Mouse (Mus musculus): Measurements from ENCODE around the gene Stx1b. TPM values are rescaled to one million over a fixed set of nuclear protein-coding genes. Genes with fewer than 3 reads are reported as not detected.

Stx1b gene
- polyA plus RNA-seq, 1 experiment from 2014 or later: 0.25 TPM

DNA sequence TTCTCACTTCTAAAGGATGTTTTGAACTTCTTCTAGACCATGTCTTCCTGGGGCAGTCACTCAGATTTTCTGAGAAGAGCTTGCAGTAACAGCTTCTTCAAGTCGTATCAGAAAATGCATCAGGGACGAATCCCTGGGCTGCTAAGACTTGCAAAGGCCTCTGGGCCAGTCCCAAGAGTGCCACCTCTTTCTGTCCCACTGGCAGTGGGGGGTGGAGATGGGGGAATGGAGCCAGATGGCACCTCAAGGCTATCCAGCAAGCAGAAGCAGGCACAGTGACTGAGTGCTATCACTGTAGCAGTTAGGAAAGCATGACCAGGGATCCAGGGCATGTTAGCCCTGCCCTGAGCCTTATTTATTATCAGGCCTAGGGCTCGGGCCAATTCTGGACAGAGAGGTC lies 12.1 kb downstream of the Stx1b start:
- no peak overlapping the region for H3K4me3 ChIP-seq (ENCODE audit: low read depth, low read length)
- ATAC-seq (ENCODE audit: low read depth): no peak
- no peaks in the 10 kb centered on the region for H3K36me3 ChIP-seq (ENCODE audit: control insufficient read depth, insufficient read depth)
- peaks cover 17% of the 10 kb centered on the region for H3K4me1 ChIP-seq (ENCODE audit: control insufficient read depth, low read depth, low read length)
- no peak overlapping the region for H3K27ac ChIP-seq (ENCODE audit: low read length)
- no peak overlapping the region for H3K9ac ChIP-seq (ENCODE audit: low read depth, low read length)
- H3K9me3 ChIP-seq (replicated peaks; ENCODE audit: control insufficient read depth, low read length): no peaks in the 10 kb centered on the region
- H3K4me2 ChIP-seq (ENCODE audit: low read depth, low read length): no peak overlapping the region
- WGBS (ENCODE audit: insufficient replicate concordance): 57% methylated on average over 3 of the region's 3 CpGs
- no peaks in the 10 kb centered on the region for H3K27me3 ChIP-seq (ENCODE audit: control insufficient read depth, insufficient read depth, low read depth, low read length)

- Histone ChIP-seq H3K36me3 (ENCODE audit: control insufficient read depth, insufficient read depth) (no peaks in the 10 kb centered on the region), H3K27me3 (ENCODE audit: control insufficient read depth, insufficient read depth, low read depth, low read length) (no peaks in the 10 kb centered on the region), H3K27ac (ENCODE audit: low read length) (no peak overlapping the region), H3K9ac (ENCODE audit: low read depth, low read length) (no peak overlapping the region), H3K4me1 (ENCODE audit: control insufficient read depth, low read depth, low read length) (peaks cover 22% of the 10 kb centered on the region), H3K9me3 (replicated peaks; ENCODE audit: control insufficient read depth, low read length) (no peaks in the 10 kb centered on the region), H3K4me3 (ENCODE audit: low read depth, low read length) (no peak overlapping the region), H3K4me2 (ENCODE audit: low read depth, low read length) (no peak overlapping the region)
- WGBS (ENCODE audit: insufficient replicate concordance): 68% methylated on average over 4 of the region's 4 CpGs
- no peak for ATAC-seq (ENCODE audit: low read depth)
These were observed 13.1 kb downstream of the Stx1b start for GRCm38 (mm10) chr7:127811240-127811639.

- no peaks in the 10 kb centered on the region for H3K27me3 ChIP-seq (ENCODE audit: control insufficient read depth, insufficient read depth, low read depth, low read length)
- ATAC-seq (ENCODE audit: low read depth): no peak
- no peak overlapping the region for H3K9ac ChIP-seq (ENCODE audit: low read depth, low read length)
- no peaks in the 10 kb centered on the region for H3K9me3 ChIP-seq (replicated peaks; ENCODE audit: control insufficient read depth, low read length)
- no peaks in the 10 kb centered on the region for H3K36me3 ChIP-seq (ENCODE audit: control insufficient read depth, insufficient read depth)
- no peak overlapping the region for H3K27ac ChIP-seq (ENCODE audit: low read length)
- WGBS (ENCODE audit: insufficient replicate concordance): 89% methylated on average over 10 of the region's 10 CpGs
- H3K4me3 ChIP-seq (ENCODE audit: low read depth, low read length): no peak overlapping the region
- H3K4me1 ChIP-seq (ENCODE audit: control insufficient read depth, low read depth, low read length): peaks cover 19% of the 10 kb centered on the region
- H3K4me2 ChIP-seq (ENCODE audit: low read depth, low read length): no peak overlapping the region
These were observed 13.7 kb downstream of the Stx1b start for GRCm38 (mm10) chr7:127810650-127811049.

- Histone ChIP-seq H3K4me3 (ENCODE audit: low read depth, low read length) (no peak overlapping the region), H3K27me3 (ENCODE audit: control insufficient read depth, insufficient read depth, low read depth, low read length) (no peaks in the 10 kb centered on the region), H3K9ac (ENCODE audit: low read depth, low read length) (no peak overlapping the region), H3K27ac (ENCODE audit: low read length) (no peak overlapping the region), H3K4me1 (ENCODE audit: control insufficient read depth, low read depth, low read length) (peaks cover 23% of the 10 kb centered on the region), H3K4me2 (ENCODE audit: low read depth, low read length) (no peak overlapping the region), H3K36me3 (ENCODE audit: control insufficient read depth, insufficient read depth) (no peaks in the 10 kb centered on the region), H3K9me3 (replicated peaks; ENCODE audit: control insufficient read depth, low read length) (no peaks in the 10 kb centered on the region)
- 55% methylated on average over 1 of the region's 1 CpGs for WGBS (ENCODE audit: insufficient replicate concordance)
- ATAC-seq (ENCODE audit: low read depth): no peak
These were observed 14.5 kb downstream of the Stx1b start for GRCm38 (mm10) chr7:127809846-127810245.

- Histone ChIP-seq H3K27ac (ENCODE audit: low read length) (peak overlapping the region; percentile 69), H3K9ac (ENCODE audit: low read depth, low read length) (no peak overlapping the region)
- 31% methylated on average over 5 of the region's 5 CpGs for WGBS (ENCODE audit: insufficient replicate concordance)
These were observed 15.5 kb downstream of the Stx1b start for GRCm38 (mm10) chr7:127808821-127809220.

DNA sequence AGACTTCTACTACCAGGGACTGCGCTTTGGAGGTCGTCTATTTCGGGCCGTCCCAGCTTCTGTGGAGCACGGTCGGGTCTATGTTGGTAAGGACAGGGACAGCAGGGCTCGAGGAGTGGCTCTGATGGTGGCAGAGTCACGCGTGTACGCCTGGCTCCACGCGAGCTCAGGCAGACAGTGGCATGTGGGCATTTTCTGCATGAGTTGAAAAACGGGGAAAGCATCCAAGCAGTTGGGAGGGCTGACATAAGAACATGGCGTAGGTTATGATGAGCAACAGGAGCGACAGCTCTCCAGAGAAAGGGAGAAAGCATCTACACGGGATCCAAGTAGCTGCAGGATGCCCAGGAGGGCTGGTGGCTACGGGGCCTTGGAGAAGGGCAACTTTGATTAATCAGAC lies 22.0 kb downstream of the Stx1b start:
- Histone ChIP-seq H3K9ac (ENCODE audit: low read depth, low read length) (no peak overlapping the region), H3K4me3 (ENCODE audit: low read depth, low read length) (no peak overlapping the region), H3K4me2 (ENCODE audit: low read depth, low read length) (no peak overlapping the region), H3K36me3 (ENCODE audit: control insufficient read depth, insufficient read depth) (peaks cover 21% of the 10 kb centered on the region), H3K27me3 (ENCODE audit: control insufficient read depth, insufficient read depth, low read depth, low read length) (no peaks in the 10 kb centered on the region), H3K4me1 (ENCODE audit: control insufficient read depth, low read depth, low read length) (peaks cover 29% of the 10 kb centered on the region), H3K9me3 (replicated peaks; ENCODE audit: control insufficient read depth, low read length) (no peaks in the 10 kb centered on the region), H3K27ac (ENCODE audit: low read length) (no peak overlapping the region)
- WGBS (ENCODE audit: insufficient replicate concordance): 83% methylated on average over 17 of the region's 17 CpGs
- no peak for ATAC-seq (ENCODE audit: low read depth)

More at GRCm38 (mm10) chr7:127808821-127809220, 15.5 kb downstream of the Stx1b start:
- no peaks in the 10 kb centered on the region for H3K27me3 ChIP-seq (ENCODE audit: control insufficient read depth, insufficient read depth, low read depth, low read length)
- H3K4me1 ChIP-seq (ENCODE audit: control insufficient read depth, low read depth, low read length): peaks cover 33% of the 10 kb centered on the region
- H3K36me3 ChIP-seq (ENCODE audit: control insufficient read depth, insufficient read depth): no peaks in the 10 kb centered on the region
- H3K4me2 ChIP-seq (ENCODE audit: low read depth, low read length): no peak overlapping the region
- no peaks in the 10 kb centered on the region for H3K9me3 ChIP-seq (replicated peaks; ENCODE audit: control insufficient read depth, low read length)
- no peak; the same call in 1 of the 2 replicates for ATAC-seq (ENCODE audit: low read depth)
- no peak overlapping the region for H3K4me3 ChIP-seq (ENCODE audit: low read depth, low read length)

DNA sequence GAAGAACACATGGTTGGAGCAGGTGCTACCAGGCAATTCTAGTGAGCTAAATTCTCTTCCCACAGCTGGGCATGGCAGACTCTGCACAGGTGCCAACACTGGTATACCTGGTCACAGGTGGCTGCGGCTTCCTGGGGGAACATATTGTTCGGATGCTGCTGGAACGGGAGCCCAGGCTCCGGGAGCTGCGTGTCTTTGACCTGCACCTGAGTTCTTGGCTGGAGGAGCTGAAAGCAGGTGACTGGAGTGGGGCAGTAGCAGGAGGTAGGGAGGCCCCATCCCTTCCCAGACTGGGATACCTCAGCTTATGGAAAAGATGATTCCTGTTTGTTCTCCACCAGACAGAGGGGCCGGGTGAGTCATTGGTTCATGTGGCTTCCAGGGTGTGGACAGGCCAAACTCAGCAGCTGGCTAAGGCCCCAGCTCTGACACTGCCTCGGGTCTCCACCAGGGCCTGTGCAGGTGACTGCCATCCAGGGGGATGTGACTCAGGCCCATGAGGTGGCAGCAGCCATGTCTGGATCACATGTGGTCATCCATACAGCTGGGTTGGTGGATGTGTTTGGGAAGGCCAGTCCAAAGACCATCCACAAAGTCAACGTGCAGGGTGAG lies 23.2 kb downstream of the Stx1b start:
- Histone ChIP-seq H3K9ac (ENCODE audit: low read depth, low read length) (peak overlapping the region; percentile 42), H3K27me3 (ENCODE audit: control insufficient read depth, insufficient read depth, low read depth, low read length) (no peaks in the 10 kb centered on the region), H3K4me2 (ENCODE audit: low read depth, low read length) (peak overlapping the region; percentile 41), H3K36me3 (ENCODE audit: control insufficient read depth, insufficient read depth) (peaks cover 33% of the 10 kb centered on the region), H3K4me1 (ENCODE audit: control insufficient read depth, low read depth, low read length) (peaks cover 22% of the 10 kb centered on the region), H3K9me3 (replicated peaks; ENCODE audit: control insufficient read depth, low read length) (no peaks in the 10 kb centered on the region), H3K27ac (ENCODE audit: low read length) (peak overlapping the region; percentile 35), H3K4me3 (ENCODE audit: low read depth, low read length) (peak overlapping the region; percentile 24)
- ATAC-seq (ENCODE audit: low read depth): peak; percentile 28
- WGBS (ENCODE audit: insufficient replicate concordance): 70% methylated on average over 8 of the region's 8 CpGs

- peak within 1 kb of the TSS; percentile 42 for H3K9ac ChIP-seq (ENCODE audit: low read depth, low read length)
- peak within 1 kb of the TSS; percentile 41 for H3K4me2 ChIP-seq (ENCODE audit: low read depth, low read length)
These were observed 23.8 kb downstream of the Stx1b start, which contains the start of gene Hsd3b7 for GRCm38 (mm10) chr7:127800435-127801009. Hsd3b7 (plus strand) TSS chr7:127800604.

GRCm38 (mm10) chr7:127799738-127800137 lies 24.6 kb downstream of the Stx1b start:
- Histone ChIP-seq H3K27me3 (ENCODE audit: control insufficient read depth, insufficient read depth, low read depth, low read length) (no peaks in the 10 kb centered on the region), H3K36me3 (ENCODE audit: control insufficient read depth, insufficient read depth) (peaks cover 43% of the 10 kb centered on the region), H3K27ac (ENCODE audit: low read length) (no peak overlapping the region), H3K4me2 (ENCODE audit: low read depth, low read length) (no peak overlapping the region), H3K9ac (ENCODE audit: low read depth, low read length) (no peak overlapping the region), H3K4me3 (ENCODE audit: low read depth, low read length) (no peak overlapping the region), H3K4me1 (ENCODE audit: control insufficient read depth, low read depth, low read length) (peaks cover 10% of the 10 kb centered on the region), H3K9me3 (replicated peaks; ENCODE audit: control insufficient read depth, low read length) (no peaks in the 10 kb centered on the region)
- WGBS (ENCODE audit: insufficient replicate concordance): 58% methylated on average over 1 of the region's 1 CpGs
- ATAC-seq (ENCODE audit: low read depth): no peak

More at GRCm38 (mm10) chr7:127800435-127801009, 23.8 kb downstream of the Stx1b start, which contains the start of gene Hsd3b7:
- Histone ChIP-seq H3K27ac (ENCODE audit: low read length) (peak within 1 kb of the TSS; percentile 35), H3K9me3 (replicated peaks; ENCODE audit: control insufficient read depth, low read length) (no peaks in the 10 kb centered on the region), H3K4me3 (ENCODE audit: low read depth, low read length) (peak within 1 kb of the TSS; percentile 24), H3K4me1 (ENCODE audit: control insufficient read depth, low read depth, low read length) (peaks cover 18% of the 10 kb centered on the region), H3K36me3 (ENCODE audit: control insufficient read depth, insufficient read depth) (peaks cover 39% of the 10 kb centered on the region), H3K27me3 (ENCODE audit: control insufficient read depth, insufficient read depth, low read depth, low read length) (no peaks in the 10 kb centered on the region)
- peak; percentile 73 for ATAC-seq (ENCODE audit: low read depth)
- WGBS (ENCODE audit: insufficient replicate concordance): 30% methylated on average over 4 of the region's 6 CpGs

Measured in liver, embryonic 16.5 days (tissue).